ENCODE assay signal across 12 mouse cellular contexts in genomic region chr10:62060969-62061678, GRCm38 (mm10).
DNase-seq lines count a peak whose midpoint lies in the region; ATAC-seq and TF ChIP-seq lines count a peak whose summit lies in the region.
"Had no signal": no experiment of that assay in that cellular context is flagged by ENCODE, and none has a peak within 500 bp of the region (broad histone marks: within the 10 kb centered on the region; RNA-seq: fewer than 3 reads in every experiment).

No protein-coding gene starts in this region.

- 55% methylated on average over 14 of the region's 14 CpGs for WGBS in heart, embryonic 14.5 days
- WGBS in heart, embryonic 11.5 days (ENCODE audit: insufficient replicate concordance): 53% methylated on average over 14 of the region's 14 CpGs
- WGBS in midbrain, embryonic 11.5 days: 74% methylated on average over 14 of the region's 14 CpGs
- 57% methylated on average over 14 of the region's 14 CpGs for WGBS in midbrain, embryonic 15.5 days
- 44% methylated on average over 14 of the region's 14 CpGs for WGBS in embryonic facial prominence, embryonic 12.5 days
- WGBS in limb, embryonic 14.5 days: 21% methylated on average over 14 of the region's 14 CpGs

- H3K27me3 ChIP-seq in heart, embryonic 14.5 days (ENCODE audit: control insufficient read depth, insufficient read depth, low read length): no peaks in the 10 kb centered on the region
- H3K27me3 ChIP-seq in heart, embryonic 11.5 days (ENCODE audit: control insufficient read depth, insufficient read depth, low read length): no peaks in the 10 kb centered on the region
- no peaks in the 10 kb centered on the region for H3K27me3 ChIP-seq in midbrain, embryonic 11.5 days (ENCODE audit: control insufficient read depth, insufficient read depth, low read length)
- H3K27me3 ChIP-seq in midbrain, embryonic 15.5 days (replicated peaks): no peaks in the 10 kb centered on the region
- H3K27me3 ChIP-seq in embryonic facial prominence, embryonic 12.5 days: no peaks in the 10 kb centered on the region
- no peaks in the 10 kb centered on the region for H3K27me3 ChIP-seq in limb, embryonic 14.5 days (ENCODE audit: control insufficient read depth, insufficient read depth, low read length)

- peak; percentile 65 for DNase-seq in midbrain, embryonic 11.5 days (ENCODE audit: low spot score, missing footprints)
- DNase-seq in limb, embryonic 14.5 days (ENCODE audit: low spot score): no peak
- DNase-seq in thymus, postnatal 36 days: no peak
- DNase-seq: cerebellum, adult 9-10 months; lung, adult 18-20 months; thymus, postnatal 14 days had no signal

- no peaks in the 10 kb centered on the region for H3K9me3 ChIP-seq in heart, embryonic 14.5 days (ENCODE audit: control insufficient read depth, low read length)
- H3K9me3 ChIP-seq in heart, embryonic 11.5 days (replicated peaks; ENCODE audit: control insufficient read depth, low read length): no peaks in the 10 kb centered on the region
- no peaks in the 10 kb centered on the region for H3K9me3 ChIP-seq in midbrain, embryonic 11.5 days (ENCODE audit: control insufficient read depth, low read length)
- H3K9me3 ChIP-seq in midbrain, embryonic 15.5 days: no peaks in the 10 kb centered on the region
- no peaks in the 10 kb centered on the region for H3K9me3 ChIP-seq in embryonic facial prominence, embryonic 12.5 days
- H3K9me3 ChIP-seq in limb, embryonic 14.5 days (ENCODE audit: control insufficient read depth, low read length): no peaks in the 10 kb centered on the region

- H3K4me2 ChIP-seq in heart, embryonic 14.5 days (ENCODE audit: low read length): no peak overlapping the region
- no peak overlapping the region for H3K4me2 ChIP-seq in heart, embryonic 11.5 days
- no peak overlapping the region for H3K4me2 ChIP-seq in midbrain, embryonic 11.5 days
- no peak overlapping the region for H3K4me2 ChIP-seq in midbrain, embryonic 15.5 days
- H3K4me2 ChIP-seq in embryonic facial prominence, embryonic 12.5 days (replicated peaks): no peak overlapping the region
- 0 out of 2 replicates have a peak overlapping the region, but pooled peaks have one; percentile 4 for H3K4me2 ChIP-seq in limb, embryonic 14.5 days (replicated peaks; ENCODE audit: low read depth, low read length, severe bottlenecking)

- 0 out of 2 replicates have a peak overlapping the region, but pooled peaks have one; percentile 21 for H3K9ac ChIP-seq in heart, embryonic 14.5 days (ENCODE audit: low read length)
- H3K9ac ChIP-seq in heart, embryonic 11.5 days (ENCODE audit: low read depth, low read length): no peak overlapping the region
- no peak overlapping the region for H3K9ac ChIP-seq in midbrain, embryonic 11.5 days (ENCODE audit: low read length)
- H3K9ac ChIP-seq in midbrain, embryonic 15.5 days: no peak overlapping the region
- no peak overlapping the region for H3K9ac ChIP-seq in embryonic facial prominence, embryonic 12.5 days
- no peak overlapping the region for H3K9ac ChIP-seq in limb, embryonic 14.5 days (ENCODE audit: low read depth, low read length, severe bottlenecking)

- peak; percentile 6; the same call in 1 of the 2 replicates for ATAC-seq in heart, embryonic 14.5 days (ENCODE audit: insufficient number of reproducible peaks, insufficient read depth, low FRiP score, low read depth)
- ATAC-seq in heart, embryonic 11.5 days (replicated peaks; ENCODE audit: insufficient number of reproducible peaks, low FRiP score, low TSS enrichment): no peak
- no peak for ATAC-seq in midbrain, embryonic 11.5 days (ENCODE audit: low FRiP score)
- ATAC-seq in midbrain, embryonic 15.5 days (replicated peaks): no peak
- no peak for ATAC-seq in embryonic facial prominence, embryonic 12.5 days (ENCODE audit: insufficient number of reproducible peaks, insufficient read depth, low FRiP score, low TSS enrichment)
- ATAC-seq in limb, embryonic 14.5 days (ENCODE audit: low FRiP score, low read depth): 0 out of 2 replicates have a peak, but pooled peaks have one; percentile 23
- no peak for ATAC-seq in frontal cortex, adult (ENCODE audit: low TSS enrichment)

- peaks cover 7 to 8% of the 10 kb centered on the region in 2 experiments; a peak in 2 of 4 replicates for H3K4me1 ChIP-seq in heart, embryonic 14.5 days (ENCODE audit: control insufficient read depth in 2 of 2, insufficient read depth in 2 of 2, low read length in 2 of 2)
- H3K4me1 ChIP-seq in heart, embryonic 11.5 days (ENCODE audit: control insufficient read depth, insufficient read depth, low read length): no peaks in the 10 kb centered on the region; the same call in 1 of the 2 replicates
- no peaks in the 10 kb centered on the region for H3K4me1 ChIP-seq in midbrain, embryonic 11.5 days (ENCODE audit: control insufficient read depth, insufficient read depth, low read length)
- 0 out of 2 replicates have a peak, but pooled peaks cover 5% of the 10 kb centered on the region for H3K4me1 ChIP-seq in midbrain, embryonic 15.5 days
- peaks cover 22% of the 10 kb centered on the region for H3K4me1 ChIP-seq in embryonic facial prominence, embryonic 12.5 days
- H3K4me1 ChIP-seq in limb, embryonic 14.5 days (ENCODE audit: control insufficient read depth, insufficient read depth, low read length): peaks cover 23% of the 10 kb centered on the region

- H3K4me3 ChIP-seq in heart, embryonic 14.5 days (ENCODE audit: control insufficient read depth in 1 of 2, insufficient read depth in 1 of 2, low read depth in 1 of 2, low read length in 2 of 2): no peak overlapping the region
- no peak overlapping the region for H3K4me3 ChIP-seq in heart, embryonic 11.5 days (ENCODE audit: low read depth, low read length)
- no peak overlapping the region for H3K4me3 ChIP-seq in midbrain, embryonic 11.5 days (ENCODE audit: low read depth, low read length)
- no peak overlapping the region for H3K4me3 ChIP-seq in midbrain, embryonic 15.5 days
- no peak overlapping the region for H3K4me3 ChIP-seq in embryonic facial prominence, embryonic 12.5 days
- no peak overlapping the region for H3K4me3 ChIP-seq in limb, embryonic 14.5 days (replicated peaks; ENCODE audit: low read length)
- H3K4me3 ChIP-seq: left cerebral cortex, adult 2 months had no signal

- H3K36me3 ChIP-seq in heart, embryonic 14.5 days (ENCODE audit: control insufficient read depth, insufficient read depth, low read length): no peaks in the 10 kb centered on the region
- H3K36me3 ChIP-seq in heart, embryonic 11.5 days (ENCODE audit: control insufficient read depth, insufficient read depth, low read length): no peaks in the 10 kb centered on the region
- H3K36me3 ChIP-seq in midbrain, embryonic 11.5 days (ENCODE audit: control insufficient read depth, insufficient read depth, low read length): no peaks in the 10 kb centered on the region
- no peaks in the 10 kb centered on the region for H3K36me3 ChIP-seq in midbrain, embryonic 15.5 days (replicated peaks)
- no peaks in the 10 kb centered on the region for H3K36me3 ChIP-seq in embryonic facial prominence, embryonic 12.5 days
- H3K36me3 ChIP-seq in limb, embryonic 14.5 days (ENCODE audit: control insufficient read depth, insufficient read depth, low read length): no peaks in the 10 kb centered on the region

- peak overlapping the region; percentile 20 to 61; a peak in 2 of 4 replicates for H3K27ac ChIP-seq in heart, embryonic 14.5 days (replicated peaks in 1 of 2; ENCODE audit: control insufficient read depth in 1 of 2, insufficient read depth in 1 of 2, low read depth in 2 of 2, low read length in 2 of 2)
- H3K27ac ChIP-seq in heart, embryonic 11.5 days (ENCODE audit: low read depth, low read length): no peak overlapping the region
- no peak overlapping the region for H3K27ac ChIP-seq in midbrain, embryonic 11.5 days (ENCODE audit: low read depth, low read length)
- H3K27ac ChIP-seq in midbrain, embryonic 15.5 days: no peak overlapping the region
- peak overlapping the region; percentile 69 for H3K27ac ChIP-seq in embryonic facial prominence, embryonic 12.5 days
- peak overlapping the region; percentile 77 for H3K27ac ChIP-seq in limb, embryonic 14.5 days (replicated peaks; ENCODE audit: low read depth, low read length)
- H3K27ac ChIP-seq: left cerebral cortex, adult 2 months had no signal

- no peak for TF ChIP-seq POLR2A in limb, embryonic 14.5 days (IDR thresholded peaks at IDR 0.05; ENCODE audit: borderline replicate concordance, extremely low read depth, insufficient read depth, insufficient read length)

Comparison
In these comparisons a context has a peak if more than half of its experiments do, and no peak if none do; other contexts are left out.
1. ATAC-seq: peak in heart, embryonic 14.5 days (single experiment) and limb, embryonic 14.5 days (single experiment); none in heart, embryonic 11.5 days (single experiment), midbrain, embryonic 11.5 days (single experiment), midbrain, embryonic 15.5 days (single experiment), embryonic facial prominence, embryonic 12.5 days (single experiment) and frontal cortex, adult (single experiment).
2. H3K27ac ChIP-seq: peak in heart, embryonic 14.5 days (2 of 2), embryonic facial prominence, embryonic 12.5 days (single experiment) and limb, embryonic 14.5 days (single experiment); none in heart, embryonic 11.5 days (single experiment), midbrain, embryonic 11.5 days (single experiment) and midbrain, embryonic 15.5 days (single experiment).